Mouse (Mus musculus): Measurements from ENCODE around the gene Trim38.

The Trim38 gene

GRCm38 (mm10) chr13:23836630-23837029, 66.9 kb downstream of the Trim38 start:
- DNase-seq (ENCODE audit: low spot score), result no peak

- DNase-seq (ENCODE audit: low spot score), result no peak
These were observed 69.6 kb downstream of the Trim38 start, which contains the start of gene Slc17a3 for GRCm38 (mm10) chr13:23839308-23839707. TSS of gene Slc17a3 (plus strand) at chr13:23839434.

Measured in embryo, embryonic 10 days (tissue).